Mouse (Mus musculus): ENCODE data around the gene Lingo4.

Gene Lingo4

DNA sequence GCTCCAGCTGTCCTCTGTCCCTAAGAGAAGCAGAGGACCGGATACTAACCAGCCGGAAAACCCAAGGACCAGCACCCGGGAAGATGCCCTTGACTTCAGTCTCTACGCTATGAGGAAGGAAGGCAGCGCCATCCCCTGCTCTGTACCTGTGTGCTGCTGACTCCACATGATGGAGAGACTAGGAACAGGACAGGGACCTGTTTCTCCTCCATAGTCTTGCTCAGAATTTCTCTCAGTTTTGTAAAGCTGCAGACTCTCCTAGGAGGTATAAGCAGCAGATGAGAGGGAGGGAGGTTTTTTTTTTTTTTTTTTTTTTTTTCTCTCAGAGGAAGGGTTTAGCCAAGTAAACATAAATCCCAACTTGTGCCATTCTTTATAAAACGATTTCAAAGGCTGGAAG, at the start of gene Lingo4:
Lingo4 (plus strand) TSS at position 301 of the 400 bp plus-strand sequence.
- DNase-seq: no peak

DNA sequence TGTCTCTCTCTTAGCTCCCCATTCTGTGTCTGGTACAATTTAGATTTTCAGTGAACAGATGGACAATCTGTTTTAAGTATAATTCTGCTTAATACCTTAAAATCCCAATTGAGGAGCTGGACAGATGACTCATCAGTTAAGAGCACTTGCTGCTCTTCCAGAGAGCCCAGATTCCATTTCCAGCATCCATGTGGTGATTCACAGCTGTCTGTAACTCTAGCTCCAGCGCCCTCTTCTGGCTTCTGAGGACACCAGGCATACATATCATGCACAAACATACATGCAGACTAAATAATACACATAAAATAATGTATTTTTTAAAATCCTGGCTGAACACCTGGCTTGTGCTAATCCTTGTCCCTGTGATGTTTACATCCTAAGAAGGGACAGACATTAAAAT, 37.5 kb upstream of the Lingo4 start:
- no peak for DNase-seq

DNA sequence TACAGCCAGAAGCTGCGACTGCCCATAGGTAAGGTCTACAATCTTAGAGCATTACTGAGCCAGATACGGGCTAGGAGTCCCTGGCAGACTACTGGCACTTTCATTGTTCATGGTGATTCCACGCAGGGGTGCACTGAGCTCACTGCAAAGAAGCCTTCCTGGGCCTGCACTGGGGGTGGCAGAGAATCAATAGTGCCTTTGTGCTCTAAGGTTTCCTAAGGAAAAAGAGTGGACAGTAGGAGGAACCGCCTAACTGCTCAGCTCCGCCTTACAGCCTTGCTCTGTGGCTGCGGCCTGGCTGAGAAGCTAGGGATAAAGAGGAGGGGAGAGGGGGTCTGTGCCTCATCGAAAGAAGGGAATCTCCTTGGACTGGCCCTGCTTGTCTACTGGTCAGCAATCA, 36.2 kb upstream of the Lingo4 start, which contains the start of gene C2cd4d:
C2cd4d (plus strand) TSS at position 301 of the 400 bp plus-strand sequence.
- DNase-seq: peak; percentile 14

DNA sequence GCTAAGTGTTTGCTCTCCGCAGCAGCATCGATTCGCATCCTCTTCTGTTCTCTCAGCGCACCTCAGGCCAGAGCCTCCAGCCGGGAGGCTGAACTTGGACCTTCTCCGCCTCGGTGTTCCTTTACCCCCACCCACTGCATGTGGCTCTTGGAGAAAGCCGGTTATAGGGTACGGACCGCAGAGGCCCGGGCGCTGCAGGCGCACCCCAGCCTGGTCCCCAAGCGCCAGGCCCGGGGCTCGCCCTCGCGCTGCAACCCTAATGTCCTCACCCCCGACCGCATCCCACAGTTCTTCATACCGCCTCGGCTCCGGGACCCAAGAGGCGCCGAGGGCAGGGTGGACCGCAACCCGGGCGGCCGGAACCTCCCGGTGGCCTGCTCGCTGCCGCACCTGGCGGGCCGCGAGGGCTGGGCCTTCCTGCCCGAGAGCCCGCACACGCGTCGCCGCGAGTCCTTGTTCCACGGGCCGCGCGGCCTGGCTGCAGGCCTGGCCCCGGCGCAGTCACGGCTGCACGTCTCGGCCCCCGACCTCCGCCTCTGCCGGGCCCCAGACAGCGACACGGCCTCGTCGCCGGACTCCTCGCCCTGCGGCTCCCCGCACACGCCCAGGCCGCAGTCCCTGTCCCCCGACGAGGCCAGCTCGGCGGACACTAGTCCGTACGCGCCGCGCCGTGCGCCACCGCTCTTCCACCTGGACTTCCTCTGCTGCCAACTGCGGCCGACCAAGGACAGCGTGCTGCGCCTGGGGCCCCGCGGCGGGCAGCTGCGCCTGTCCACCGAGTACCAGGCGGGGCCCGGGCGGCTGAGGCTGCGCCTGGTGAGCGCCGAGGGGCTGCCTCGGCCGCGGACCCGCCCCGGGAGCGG, 34.8 kb upstream of the Lingo4 start:
- peak; percentile 75 for DNase-seq

DNA sequence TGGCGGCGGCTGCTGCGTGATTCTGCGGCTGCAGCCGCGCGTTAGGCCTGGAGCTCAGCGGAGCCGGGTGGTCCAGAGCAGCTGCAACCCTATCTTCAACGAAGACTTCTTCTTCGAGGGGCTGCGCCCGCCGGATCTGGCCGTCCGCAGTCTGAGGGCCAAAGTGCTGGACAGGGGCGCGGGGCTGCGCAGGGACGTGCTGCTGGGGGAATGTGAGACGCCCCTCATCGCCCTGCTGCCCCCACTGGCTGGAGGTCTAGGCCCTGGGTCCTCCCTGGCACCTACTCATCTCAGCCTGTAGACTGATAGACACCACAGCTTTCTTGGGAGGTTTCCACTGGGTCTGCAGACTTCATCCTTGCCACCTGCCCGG, 34.2 kb upstream of the Lingo4 start:
- DNase-seq: peak; percentile 52

DNA sequence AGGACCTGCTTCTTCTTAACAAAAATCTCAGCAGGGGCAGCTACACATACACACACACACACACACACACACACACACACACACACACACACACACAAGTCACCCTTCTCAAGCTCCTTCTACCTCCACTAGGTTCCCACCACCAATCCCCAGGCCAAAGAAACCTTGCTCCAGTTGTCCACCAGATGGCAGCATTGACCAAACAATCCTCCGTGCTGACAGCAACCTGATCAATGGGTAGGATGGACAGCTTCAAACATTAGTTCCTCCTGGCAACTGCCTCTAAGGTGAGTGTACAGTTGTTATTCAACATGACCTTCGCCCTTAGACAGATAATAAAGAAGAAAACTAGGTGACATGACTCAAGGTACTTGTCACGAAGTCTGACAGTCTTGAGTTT, 31.6 kb upstream of the Lingo4 start:
- peak; percentile 83 for DNase-seq

DNA sequence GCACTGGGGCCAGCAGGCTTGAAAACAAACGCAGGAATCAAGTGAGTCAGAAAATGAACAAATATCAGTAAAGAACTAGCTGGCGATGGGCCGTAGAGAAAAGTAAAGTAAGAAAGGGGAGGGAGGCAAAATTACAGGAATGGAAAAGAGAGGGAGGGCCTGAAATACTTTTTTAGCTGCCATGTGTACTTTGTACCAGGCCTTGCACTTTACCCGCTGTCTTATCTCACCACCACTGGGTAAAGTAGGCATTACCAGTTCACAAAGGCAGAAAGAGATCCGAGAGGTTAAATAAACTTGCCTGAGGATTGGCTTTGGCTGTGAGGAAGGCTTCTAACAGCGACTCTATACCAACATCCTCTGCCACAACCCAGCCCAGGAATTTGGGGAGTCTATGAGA, 30.8 kb upstream of the Lingo4 start:
- no peak for DNase-seq

DNA sequence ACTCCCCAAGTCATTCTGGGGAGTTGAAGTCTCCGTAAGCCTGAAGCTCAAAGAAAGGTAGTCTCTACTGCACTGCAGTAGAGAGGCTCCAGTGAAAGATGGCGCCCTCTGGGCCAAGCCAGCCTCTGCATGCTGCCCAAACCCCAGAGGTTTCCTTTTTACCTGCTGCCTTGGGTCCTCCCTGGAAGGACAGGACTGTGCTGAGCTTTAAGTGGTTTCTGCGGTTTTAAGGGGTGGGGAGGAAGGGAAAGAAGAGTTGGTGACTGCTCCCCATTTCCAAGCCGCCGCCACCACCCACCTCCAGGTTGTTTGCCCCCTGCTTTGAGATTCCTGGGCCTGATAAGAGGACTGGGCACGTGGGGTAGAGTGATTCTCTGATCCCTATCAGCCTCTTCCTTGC, 29.7 kb upstream of the Lingo4 start:
- no peak for DNase-seq

DNA sequence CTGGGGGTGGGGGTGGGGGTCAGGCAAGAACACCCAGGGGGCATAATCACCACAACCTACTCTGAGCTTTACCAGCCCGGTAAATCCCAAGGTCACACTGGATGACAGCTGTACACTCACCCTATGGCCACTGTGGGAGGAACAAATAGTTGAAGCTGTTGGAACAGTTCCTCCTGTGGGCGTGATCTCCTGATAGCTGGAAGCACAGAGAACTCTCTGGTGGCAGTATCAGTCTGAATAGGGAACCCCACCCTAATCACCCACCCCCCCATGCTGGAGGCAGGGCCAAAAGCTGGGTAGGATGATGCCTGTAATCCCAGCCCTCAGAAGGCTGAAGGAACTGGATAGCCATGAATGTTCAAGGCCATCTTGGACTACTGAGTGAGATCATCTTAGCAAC, 28.6 kb upstream of the Lingo4 start:
- DNase-seq: no peak

DNA sequence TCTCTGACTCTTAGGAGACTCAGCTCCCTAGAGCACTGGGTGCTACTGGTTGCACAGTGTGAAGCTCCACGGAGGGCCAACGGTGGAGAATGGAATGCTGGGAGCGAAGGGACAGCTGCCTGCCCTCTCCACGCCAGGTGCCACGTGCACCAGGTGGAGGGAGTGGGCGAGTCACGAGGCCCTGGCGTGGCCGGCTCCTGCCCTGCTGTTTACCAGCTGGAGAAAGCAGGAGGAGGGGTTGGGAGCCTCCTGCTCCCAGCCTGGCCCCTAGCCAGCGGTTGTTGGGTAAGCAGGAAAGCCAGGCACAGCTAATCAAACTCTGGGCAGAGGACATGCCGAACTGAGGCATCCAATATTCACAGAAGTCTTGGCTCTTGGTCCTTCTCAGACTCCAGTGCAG, 26.7 kb upstream of the Lingo4 start:
- peak; percentile 87 for DNase-seq

DNA sequence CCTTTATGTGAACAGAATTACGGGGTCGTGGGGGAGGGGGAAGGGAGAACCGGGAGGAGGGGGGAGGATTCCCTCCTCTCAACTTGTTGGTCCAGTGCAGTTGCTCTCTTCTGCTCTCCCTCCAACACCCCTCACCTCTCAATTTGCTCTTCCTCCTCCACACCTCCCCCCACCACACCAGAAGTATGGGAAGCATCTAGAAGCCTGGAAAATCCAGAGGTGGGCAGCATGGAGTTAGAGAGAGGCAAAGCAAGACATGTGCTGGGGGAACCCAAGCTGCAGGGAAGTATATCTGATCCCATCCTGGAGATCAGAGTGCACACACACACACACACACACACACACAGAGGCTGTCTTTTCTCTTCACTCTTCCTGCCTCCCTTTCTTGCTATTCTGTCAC, 26.3 kb upstream of the Lingo4 start:
- no peak for DNase-seq

DNA sequence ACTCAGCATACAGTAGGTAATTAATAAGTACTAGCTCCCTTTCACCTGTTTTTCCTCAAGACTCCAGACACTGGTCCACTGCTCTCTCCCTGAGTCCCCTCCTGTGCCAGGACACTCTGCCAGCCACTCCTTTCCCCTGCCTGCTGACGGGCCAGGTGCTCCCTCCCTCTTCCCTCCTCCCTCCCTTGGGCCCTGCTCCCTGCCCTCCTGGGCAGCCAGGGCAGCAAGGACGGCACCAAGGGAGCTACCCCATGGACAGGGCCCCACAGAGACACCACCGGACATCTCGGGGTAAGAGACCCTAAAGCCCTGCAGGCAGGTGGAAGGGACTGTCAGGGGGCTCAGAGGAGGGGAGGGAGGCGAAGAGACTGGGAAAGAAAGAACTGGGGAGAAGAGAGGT, 25.7 kb upstream of the Lingo4 start, which contains the start of gene Rorc:
Rorc (plus strand) TSS at position 154 of the 400 bp plus-strand sequence.
- peak; percentile 87 for DNase-seq

DNA sequence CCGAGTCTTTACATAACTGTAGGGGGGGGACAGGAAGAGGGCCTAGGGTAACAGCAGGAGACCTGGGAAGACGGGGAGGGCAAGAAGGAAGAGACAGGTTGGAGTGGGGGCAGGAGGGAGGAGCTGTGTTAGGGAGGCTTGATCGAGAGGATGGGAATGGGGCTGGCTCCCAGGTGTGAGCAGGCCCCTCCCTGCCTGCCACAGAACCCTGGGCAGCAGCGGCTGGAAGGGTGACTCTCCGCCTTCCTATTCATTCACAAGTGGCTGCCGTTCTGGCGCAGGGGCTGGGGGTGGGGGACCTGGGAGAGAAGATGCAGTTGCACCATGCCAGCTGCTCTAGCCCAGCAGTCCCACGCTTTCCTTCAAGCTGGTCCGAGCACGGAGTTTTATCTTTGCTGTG, 25.2 kb upstream of the Lingo4 start:
- DNase-seq: peak; percentile 77

DNA sequence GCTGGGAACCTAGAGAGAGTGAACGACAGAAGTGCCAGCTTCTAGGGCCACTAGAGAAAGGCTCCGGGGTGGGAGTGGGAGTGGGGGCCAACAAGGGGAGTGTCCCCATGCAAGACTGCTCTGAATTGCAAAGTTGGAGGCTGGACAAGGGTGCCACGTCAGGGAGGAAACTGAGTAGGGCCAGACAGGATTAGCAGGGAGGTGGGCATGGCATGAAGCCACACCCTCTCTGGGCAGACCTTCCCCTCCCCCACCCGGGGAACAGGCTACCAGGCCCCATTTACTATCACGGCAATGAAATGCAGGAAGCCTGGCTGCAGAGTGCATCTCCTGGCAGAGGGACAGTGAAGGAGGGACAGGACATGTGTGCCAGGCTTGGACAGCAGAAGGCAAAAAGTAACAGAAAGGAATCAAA, 24.7 kb upstream of the Lingo4 start:
- DNase-seq: peak; percentile 83

DNA sequence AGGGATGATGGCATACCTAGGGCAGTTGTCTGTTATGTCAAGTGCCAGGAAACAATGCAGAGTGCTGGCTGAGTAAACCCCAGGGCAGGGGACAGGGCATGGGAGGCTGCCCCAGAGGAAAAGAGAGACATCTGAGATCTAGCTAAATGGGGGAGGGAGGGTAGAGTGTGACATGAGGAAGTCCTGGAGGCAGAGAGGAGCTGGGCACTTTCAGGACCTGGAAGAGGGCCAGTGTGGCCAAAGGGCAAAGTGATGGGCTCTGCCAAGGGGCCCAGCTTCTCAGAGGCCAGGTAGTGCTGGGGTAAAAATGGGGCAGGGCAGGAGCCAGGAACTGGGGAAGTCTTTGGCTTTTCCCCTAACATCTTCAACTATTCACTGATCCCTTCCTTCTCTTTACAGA, 23.7 kb upstream of the Lingo4 start:
- DNase-seq: peak; percentile 42

DNA sequence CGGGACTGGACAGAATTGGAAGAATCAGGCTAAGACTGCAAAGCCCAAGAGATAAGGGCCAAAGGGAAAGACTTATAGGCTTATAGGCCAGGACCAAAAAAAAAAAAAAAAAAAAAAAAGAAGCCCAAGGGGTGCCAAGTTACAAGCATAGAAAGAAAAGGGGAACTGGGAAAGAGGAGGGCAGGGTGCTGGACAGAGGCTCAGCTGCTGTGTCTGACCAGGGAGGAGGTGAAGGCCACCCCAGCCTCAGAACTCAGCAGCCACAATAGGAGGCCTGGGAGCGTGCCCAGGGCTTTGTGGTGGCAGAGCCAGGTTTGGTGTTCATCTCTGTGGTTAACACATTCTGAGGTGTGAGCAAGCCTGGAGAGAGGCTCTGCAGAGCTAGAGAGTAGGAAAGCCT, 23.2 kb upstream of the Lingo4 start:
- DNase-seq: no peak

DNA sequence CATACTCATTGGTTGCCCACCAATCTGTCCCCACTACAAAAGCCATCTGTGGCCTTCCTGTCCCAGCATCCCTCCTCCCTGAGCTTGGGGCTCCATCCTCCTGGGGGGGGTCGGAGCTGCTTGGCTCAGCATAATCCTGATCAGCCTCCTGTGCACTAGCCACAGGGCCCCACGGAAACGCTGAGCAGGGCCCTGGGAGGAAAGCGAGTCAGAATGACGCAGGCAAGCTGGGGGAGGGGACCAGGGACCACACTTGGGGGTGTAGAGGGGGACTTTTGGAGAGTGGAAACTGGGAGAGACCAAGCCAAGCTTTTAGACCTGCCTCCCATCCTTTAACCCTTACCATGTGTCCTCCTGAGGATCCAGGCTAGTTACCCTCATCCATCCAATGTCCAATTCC, 22.5 kb upstream of the Lingo4 start:
- no peak for DNase-seq

DNA sequence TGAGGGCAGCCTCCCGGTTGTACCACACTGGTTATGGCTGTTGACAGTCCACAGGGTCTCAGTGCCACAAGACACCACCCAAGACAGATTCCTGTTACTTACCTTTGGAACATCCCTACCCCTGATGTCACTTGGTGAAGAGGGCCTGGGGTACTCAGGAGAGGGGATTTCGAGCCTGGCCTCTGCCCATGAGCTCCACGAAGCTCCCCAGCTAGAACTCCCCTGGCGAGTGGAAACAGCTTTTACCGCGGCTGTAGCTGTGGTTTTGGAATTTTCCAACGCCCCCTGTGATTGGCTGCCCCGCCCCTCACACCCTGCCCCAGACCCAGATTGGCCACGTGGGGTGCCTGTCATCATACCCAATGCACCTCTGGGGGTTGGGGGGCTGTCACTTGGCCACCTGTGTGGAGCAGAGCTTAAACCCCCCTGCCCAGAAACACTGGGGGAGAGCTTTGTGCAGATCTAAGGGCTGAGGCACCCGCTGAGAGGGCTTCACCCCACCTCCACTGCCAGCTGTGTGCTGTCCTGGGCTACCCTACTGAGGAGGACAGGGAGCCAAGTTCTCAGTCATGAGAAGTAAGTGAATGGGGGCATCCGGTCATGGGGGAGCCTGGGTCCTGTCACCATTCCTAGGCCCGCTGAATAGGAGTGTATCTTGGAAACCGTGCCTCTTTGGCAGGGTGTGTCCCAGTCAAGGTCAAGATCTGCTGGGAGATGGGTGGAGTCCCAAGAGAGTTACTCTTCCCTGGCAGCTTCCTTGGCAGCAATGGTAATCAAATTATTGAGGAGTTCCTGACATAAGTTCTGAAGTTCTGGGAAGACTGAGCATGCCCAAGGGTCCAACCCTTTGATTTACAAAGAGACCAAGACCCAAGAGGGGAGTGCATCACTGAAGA, 21.0 kb upstream of the Lingo4 start:
- DNase-seq: no peak

DNA sequence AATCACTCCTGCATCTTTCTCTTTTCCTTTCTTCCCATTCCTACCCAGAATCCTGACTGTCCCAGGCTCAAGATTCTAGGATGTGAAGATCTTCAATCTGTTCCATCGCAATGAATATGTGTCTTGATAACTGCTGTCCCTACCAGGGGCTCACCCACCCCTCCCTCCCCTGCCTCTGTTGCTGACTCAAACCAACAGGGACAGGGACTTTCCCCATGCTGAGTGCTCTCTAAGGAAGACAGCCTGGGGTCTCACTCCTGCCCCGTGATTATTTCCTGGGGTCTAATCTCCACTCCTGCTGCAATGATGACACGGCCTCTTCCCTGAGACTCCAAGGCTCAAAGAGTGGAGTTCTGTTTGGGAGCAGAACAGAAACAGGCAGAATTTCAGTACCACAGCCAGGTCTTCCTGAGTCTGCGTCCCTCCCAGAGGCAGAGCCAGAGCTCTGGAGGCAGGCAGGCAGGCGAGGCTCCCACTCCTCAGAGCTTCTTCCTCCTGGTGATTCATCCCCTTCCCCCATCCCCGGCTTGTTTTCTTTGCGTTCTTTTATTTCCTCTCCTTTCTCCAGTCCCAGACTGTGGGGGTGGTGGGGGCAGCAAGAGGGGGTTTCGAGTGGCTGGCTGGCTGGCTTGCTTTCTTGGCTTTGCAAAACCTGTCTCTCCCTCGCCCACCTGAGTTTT, 18.3 kb upstream of the Lingo4 start:
- DNase-seq: no peak

DNA sequence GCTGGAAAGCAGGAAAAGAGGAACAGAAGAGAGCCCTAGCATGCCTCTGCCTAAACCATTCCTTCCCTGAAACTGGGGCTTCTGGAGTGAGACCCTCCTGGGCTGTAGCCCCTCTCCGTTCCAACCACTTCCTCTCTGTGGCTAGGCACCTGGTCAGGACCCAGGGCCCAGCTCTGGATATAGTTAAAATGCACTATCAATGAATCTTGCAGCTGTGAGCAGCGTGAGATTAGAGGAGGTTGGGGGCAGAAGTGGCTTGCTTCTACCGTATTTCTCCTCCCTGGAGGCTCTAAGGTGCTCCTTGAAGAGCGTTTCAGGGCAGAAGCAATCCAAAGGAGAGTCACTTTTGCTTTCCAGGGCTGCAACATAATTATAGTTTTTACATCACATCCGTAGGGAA, 16.0 kb upstream of the Lingo4 start:
- no peak for DNase-seq

DNA sequence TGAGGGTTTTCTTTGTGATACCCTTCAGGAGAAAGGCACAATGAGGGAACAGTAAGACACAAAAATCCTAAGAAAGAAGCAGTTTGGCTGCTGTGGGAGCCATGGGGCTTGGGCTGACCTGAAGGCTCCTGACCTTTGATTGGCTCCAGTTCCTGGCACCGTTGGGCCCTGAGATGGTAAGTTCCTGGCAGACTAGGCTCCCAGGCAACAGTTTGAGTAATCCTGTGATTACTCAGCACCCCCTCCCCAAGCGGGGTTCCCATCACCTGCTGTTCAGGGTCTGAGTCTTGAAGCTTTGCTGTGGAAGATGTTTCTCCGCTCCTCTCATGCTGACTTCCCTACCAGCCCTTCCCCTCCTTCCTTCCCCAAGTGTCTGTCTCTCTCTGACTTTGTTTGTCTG, 14.8 kb upstream of the Lingo4 start:
- no peak for DNase-seq

DNA sequence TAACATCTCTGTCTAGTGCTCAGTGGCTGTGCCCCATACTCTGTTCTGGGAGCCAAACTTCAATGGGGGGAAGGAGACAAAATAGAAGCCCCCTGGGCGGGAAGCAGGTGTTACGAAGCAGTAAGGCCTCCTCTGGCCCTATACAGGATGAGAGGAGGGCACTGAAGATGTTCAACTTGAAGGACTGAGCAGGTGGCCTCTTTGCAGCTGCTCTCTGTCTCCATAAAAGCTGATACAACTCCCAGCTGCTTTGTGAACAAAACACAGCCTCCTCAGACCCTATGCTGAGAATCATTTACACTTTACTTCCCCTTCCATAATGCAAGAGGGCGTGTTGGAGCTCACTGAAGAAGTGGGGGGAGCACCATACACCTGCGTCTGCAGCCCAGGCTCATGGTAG, 11.6 kb upstream of the Lingo4 start:
- DNase-seq: no peak

DNA sequence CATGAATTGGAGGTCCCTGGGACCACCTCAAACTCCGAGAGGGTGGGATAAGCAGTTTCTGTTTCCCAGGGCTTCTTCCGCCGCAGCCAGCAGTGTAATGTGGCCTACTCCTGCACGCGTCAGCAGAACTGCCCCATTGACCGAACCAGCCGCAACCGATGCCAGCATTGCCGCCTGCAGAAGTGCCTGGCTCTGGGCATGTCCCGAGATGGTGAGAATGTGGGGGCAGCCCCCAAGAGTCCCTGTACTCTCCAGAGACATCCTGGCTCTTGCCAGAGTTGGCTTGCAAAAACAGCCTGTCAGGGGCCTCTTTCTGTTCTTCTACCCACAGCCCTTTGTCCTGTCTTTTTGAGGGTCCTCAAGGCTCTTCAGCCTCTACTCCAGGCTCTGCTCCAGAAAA, 10.9 kb upstream of the Lingo4 start:
- DNase-seq: no peak

Measured in cerebellum, adult 9-11 months (tissue).